Mouse (Mus musculus): Measurements from ENCODE around the gene Atp11c. TPM values are rescaled to one million over a fixed set of nuclear protein-coding genes. Genes with fewer than 3 reads are reported as not detected.
A peak's percentile ranks its signal among the peaks of the same experiment; 100 is the strongest.

The Atp11c gene
- 5.2 and 5.9 TPM in 2 replicates for polyA plus RNA-seq (2015; fragmentation: Nextera tagmentation; extraction: Ambion mirVana)

GRCm38 (mm10) chrX:60592598-60592997, at the start of gene Atp11c:
Gene Atp11c (minus strand): TSS chrX:60592698.
- WGBS: 86% methylated on average over 2 of the region's 2 CpGs
- no peak within 1 kb of the TSS for H3K4me3 ChIP-seq (replicated peaks)
- no peaks in the 10 kb centered on the region for H3K27me3 ChIP-seq (replicated peaks)
- H3K36me3 ChIP-seq: no peaks in the 10 kb centered on the region
- H3K4me2 ChIP-seq: no peak within 1 kb of the TSS
- no peak within 1 kb of the TSS for H3K9ac ChIP-seq
- ATAC-seq (ENCODE audit: insufficient read depth, low FRiP score, low read depth): no peak
- no peaks in the 10 kb centered on the region for H3K9me3 ChIP-seq
- no peak within 1 kb of the TSS for H3K27ac ChIP-seq
- no peaks in the 10 kb centered on the region for H3K4me1 ChIP-seq

- H3K9ac ChIP-seq: no peak overlapping the region
- ATAC-seq (ENCODE audit: insufficient read depth, low FRiP score, low read depth): no peak
- no peaks in the 10 kb centered on the region for H3K9me3 ChIP-seq
- no peak overlapping the region for H3K4me2 ChIP-seq
- WGBS: 36% methylated on average over 3 of the region's 3 CpGs
- H3K27me3 ChIP-seq (replicated peaks): no peaks in the 10 kb centered on the region
- no peak overlapping the region for H3K4me3 ChIP-seq (replicated peaks)
- no peaks in the 10 kb centered on the region for H3K36me3 ChIP-seq
- H3K27ac ChIP-seq: no peak overlapping the region
- no peaks in the 10 kb centered on the region for H3K4me1 ChIP-seq
Measured at GRCm38 (mm10) chrX:60609202-60609601, 16.7 kb upstream of the Atp11c start.

GRCm38 (mm10) chrX:60570539-60570938, 22.0 kb downstream of the Atp11c start:
- H3K36me3 ChIP-seq: no peaks in the 10 kb centered on the region
- no peak overlapping the region for H3K4me2 ChIP-seq
- no peaks in the 10 kb centered on the region for H3K4me1 ChIP-seq
- ATAC-seq (ENCODE audit: insufficient read depth, low FRiP score, low read depth): no peak
- H3K27ac ChIP-seq: no peak overlapping the region
- H3K27me3 ChIP-seq (replicated peaks): no peaks in the 10 kb centered on the region
- H3K4me3 ChIP-seq (replicated peaks): no peak overlapping the region
- H3K9me3 ChIP-seq: no peaks in the 10 kb centered on the region
- WGBS: 16% methylated on average over 1 of the region's 1 CpGs
- H3K9ac ChIP-seq: no peak overlapping the region

DNA sequence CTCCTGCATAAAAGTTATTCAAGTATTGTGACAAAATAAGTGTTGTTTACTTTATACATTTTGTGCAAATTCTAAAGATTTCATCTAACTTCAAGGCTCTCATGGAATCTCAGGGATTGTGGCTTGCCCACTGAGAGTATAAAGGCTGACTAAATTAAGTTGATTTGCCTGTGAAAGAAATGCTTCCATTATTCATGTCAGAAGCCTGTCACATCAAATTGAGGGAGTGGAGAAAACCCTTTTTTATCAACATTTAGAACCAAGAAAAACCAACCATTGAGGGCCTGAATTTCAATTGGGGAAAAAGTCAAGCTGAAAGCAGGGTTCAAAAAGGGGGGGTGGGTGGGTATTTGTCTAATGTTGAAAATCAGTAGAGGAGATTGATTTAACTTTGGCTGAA, 23.5 kb downstream of the Atp11c start:
- no peak for ATAC-seq (ENCODE audit: insufficient read depth, low FRiP score, low read depth)
- no peaks in the 10 kb centered on the region for H3K9me3 ChIP-seq
- no peaks in the 10 kb centered on the region for H3K36me3 ChIP-seq
- H3K4me3 ChIP-seq (replicated peaks): no peak overlapping the region
- no peak overlapping the region for H3K27ac ChIP-seq
- H3K27me3 ChIP-seq (replicated peaks): no peaks in the 10 kb centered on the region
- no peak overlapping the region for H3K4me2 ChIP-seq
- H3K4me1 ChIP-seq: no peaks in the 10 kb centered on the region
- H3K9ac ChIP-seq: no peak overlapping the region

DNA sequence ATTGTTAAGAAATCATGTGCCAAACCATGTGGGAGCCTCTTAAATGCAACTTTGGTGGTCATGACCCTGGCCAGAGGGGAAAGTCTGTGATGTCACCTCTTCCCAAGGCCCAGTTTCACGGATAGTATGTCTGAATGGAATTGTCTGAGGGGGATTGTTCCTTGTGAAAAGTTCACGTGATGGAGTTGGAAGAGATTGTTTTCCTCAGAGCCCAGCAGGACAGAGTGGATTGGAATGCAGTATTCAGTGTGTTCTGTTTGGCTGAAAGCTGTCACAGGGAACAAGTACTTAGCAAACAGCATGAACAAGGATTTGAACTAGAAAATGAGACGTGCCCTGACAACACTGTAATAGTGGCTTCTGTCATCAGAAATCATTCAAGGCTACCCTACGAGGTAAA, 37.3 kb downstream of the Atp11c start:
- no peaks in the 10 kb centered on the region for H3K27me3 ChIP-seq (replicated peaks)
- WGBS: 60% methylated on average over 4 of the region's 4 CpGs
- H3K4me1 ChIP-seq: no peaks in the 10 kb centered on the region
- no peak overlapping the region for H3K4me2 ChIP-seq
- no peaks in the 10 kb centered on the region for H3K9me3 ChIP-seq
- no peak overlapping the region for H3K4me3 ChIP-seq (replicated peaks)
- no peaks in the 10 kb centered on the region for H3K36me3 ChIP-seq
- H3K27ac ChIP-seq: no peak overlapping the region
- no peak for ATAC-seq (ENCODE audit: insufficient read depth, low FRiP score, low read depth)
- H3K9ac ChIP-seq: no peak overlapping the region

- H3K4me3 ChIP-seq (replicated peaks): peak overlapping the region; percentile 53
- no peaks in the 10 kb centered on the region for H3K4me1 ChIP-seq
- no peak overlapping the region for H3K9ac ChIP-seq
- 0 out of 2 replicates have a peak, but pooled peaks cover 7% of the 10 kb centered on the region for H3K27me3 ChIP-seq (replicated peaks)
- no peaks in the 10 kb centered on the region for H3K9me3 ChIP-seq
- H3K4me2 ChIP-seq: peak overlapping the region; percentile 61
- no peak overlapping the region for H3K27ac ChIP-seq
- peak; percentile 89 for ATAC-seq (ENCODE audit: insufficient read depth, low FRiP score, low read depth)
- WGBS: 24% methylated on average over 55 of the region's 113 CpGs
- no peaks in the 10 kb centered on the region for H3K36me3 ChIP-seq
Measured at GRCm38 (mm10) chrX:60547444-60548304, 44.8 kb downstream of the Atp11c start.

DNA sequence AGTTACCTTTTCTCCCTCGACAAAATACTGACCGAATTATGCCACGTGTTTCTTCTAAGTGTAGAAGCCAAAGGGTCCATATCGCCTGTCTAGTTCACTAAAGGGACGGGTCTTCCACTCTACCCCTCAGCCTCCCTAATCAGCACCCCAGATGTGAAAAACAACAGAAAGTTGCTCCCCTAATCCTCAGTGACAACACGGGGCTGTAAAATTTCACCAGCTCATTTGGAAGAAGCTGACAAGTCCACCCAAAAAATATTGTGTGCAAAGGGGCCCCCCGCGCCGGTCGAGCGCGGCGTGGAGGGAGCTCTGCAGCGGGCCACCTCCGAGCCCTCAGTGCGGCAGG, 45.4 kb downstream of the Atp11c start:
- 20% methylated on average over 16 of the region's 16 CpGs for WGBS
- Histone ChIP-seq H3K9ac (no peak overlapping the region), H3K9me3 (no peaks in the 10 kb centered on the region), H3K4me2 (peak overlapping the region; percentile 61), H3K27me3 (replicated peaks) (0 out of 2 replicates have a peak, but pooled peaks cover 7% of the 10 kb centered on the region), H3K4me3 (replicated peaks) (peak overlapping the region; percentile 53), H3K27ac (no peak overlapping the region), H3K36me3 (no peaks in the 10 kb centered on the region), H3K4me1 (no peaks in the 10 kb centered on the region)
- ATAC-seq (ENCODE audit: insufficient read depth, low FRiP score, low read depth): no peak

DNA sequence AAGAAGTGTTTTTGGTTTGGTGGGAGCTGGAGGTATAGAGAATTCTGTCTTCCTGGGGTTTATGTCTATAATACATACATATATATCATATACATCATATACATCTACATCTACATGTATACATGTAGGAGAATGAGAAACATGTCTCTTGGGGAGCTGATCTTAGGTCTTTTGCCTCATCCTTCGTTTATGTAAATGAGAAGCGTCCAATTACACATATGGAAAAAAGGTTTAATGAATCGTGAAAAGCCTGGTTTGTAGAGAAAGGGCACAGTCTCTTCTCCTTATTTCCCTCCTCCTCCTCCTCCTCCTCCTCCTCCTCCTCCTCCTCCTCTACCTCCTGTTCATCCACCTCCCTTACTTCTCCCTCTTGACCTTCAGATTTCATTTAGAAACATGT, 46.6 kb downstream of the Atp11c start:
- WGBS: 56% methylated on average over 3 of the region's 3 CpGs
- Histone ChIP-seq H3K27me3 (replicated peaks) (0 out of 2 replicates have a peak, but pooled peaks cover 7% of the 10 kb centered on the region), H3K9ac (no peak overlapping the region), H3K9me3 (no peaks in the 10 kb centered on the region), H3K4me3 (replicated peaks) (no peak overlapping the region), H3K27ac (no peak overlapping the region), H3K4me1 (no peaks in the 10 kb centered on the region), H3K4me2 (no peak overlapping the region), H3K36me3 (no peaks in the 10 kb centered on the region)
- no peak for ATAC-seq (ENCODE audit: insufficient read depth, low FRiP score, low read depth)

GRCm38 (mm10) chrX:60545444-60545843, 47.1 kb downstream of the Atp11c start:
- no peaks in the 10 kb centered on the region for H3K36me3 ChIP-seq
- no peak for ATAC-seq (ENCODE audit: insufficient read depth, low FRiP score, low read depth)
- H3K4me1 ChIP-seq: no peaks in the 10 kb centered on the region
- 0 out of 2 replicates have a peak, but pooled peaks cover 7% of the 10 kb centered on the region for H3K27me3 ChIP-seq (replicated peaks)
- H3K9me3 ChIP-seq: no peaks in the 10 kb centered on the region
- 57% methylated on average over 1 of the region's 1 CpGs for WGBS
- no peak overlapping the region for H3K4me3 ChIP-seq (replicated peaks)
- no peak overlapping the region for H3K9ac ChIP-seq
- H3K27ac ChIP-seq: no peak overlapping the region
- H3K4me2 ChIP-seq: no peak overlapping the region

DNA sequence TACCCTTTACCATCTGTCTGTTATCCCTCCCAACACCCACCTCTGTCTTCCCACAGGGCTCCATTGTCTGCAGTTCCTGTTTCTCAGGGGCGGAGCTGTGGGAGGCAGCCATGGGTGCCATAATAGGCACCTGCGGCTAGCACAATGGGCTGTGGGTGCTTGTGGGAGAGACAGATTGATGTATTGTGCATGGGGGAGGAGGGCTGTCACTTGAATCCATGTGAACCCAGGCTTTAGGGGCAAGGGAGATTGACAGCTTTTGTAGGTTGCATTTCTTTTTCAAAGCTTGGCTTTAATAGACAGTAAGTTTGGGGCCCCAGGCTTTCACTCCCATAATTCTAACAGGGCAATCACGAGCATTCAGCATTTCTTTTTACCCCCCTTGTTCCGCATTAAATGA, 48.4 kb downstream of the Atp11c start:
- no peak for ATAC-seq (ENCODE audit: insufficient read depth, low FRiP score, low read depth)
- no peak overlapping the region for H3K27ac ChIP-seq
- no peak overlapping the region for H3K9ac ChIP-seq
- no peak overlapping the region for H3K4me3 ChIP-seq (replicated peaks)
- H3K4me1 ChIP-seq: no peaks in the 10 kb centered on the region
- H3K9me3 ChIP-seq: no peaks in the 10 kb centered on the region
- H3K27me3 ChIP-seq (replicated peaks): 0 out of 2 replicates have a peak, but pooled peaks cover 7% of the 10 kb centered on the region
- H3K4me2 ChIP-seq: no peak overlapping the region
- WGBS: 47% methylated on average over 4 of the region's 4 CpGs
- no peaks in the 10 kb centered on the region for H3K36me3 ChIP-seq

DNA sequence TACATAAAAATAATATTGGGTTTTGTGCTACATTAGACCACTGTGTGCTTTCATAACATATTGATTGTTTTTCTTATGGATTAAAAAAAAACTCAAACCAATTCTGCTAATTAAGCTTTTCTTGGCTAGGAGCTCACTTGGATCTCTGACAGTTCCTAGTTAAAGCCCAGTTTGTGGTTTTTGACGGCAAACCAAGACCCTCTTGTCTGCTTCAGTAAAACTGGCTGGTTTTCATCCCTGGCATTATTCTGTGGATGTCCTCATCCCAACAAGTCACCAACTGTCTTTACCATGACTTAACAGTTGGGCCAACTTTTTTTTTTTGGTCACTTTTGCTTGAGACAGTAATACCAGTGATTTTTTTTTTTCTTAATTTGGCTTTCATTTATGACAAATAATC, 49.6 kb downstream of the Atp11c start:
- Histone ChIP-seq H3K4me2 (no peak overlapping the region), H3K4me1 (no peaks in the 10 kb centered on the region), H3K27me3 (replicated peaks) (no peaks in the 10 kb centered on the region), H3K4me3 (replicated peaks) (no peak overlapping the region), H3K9ac (no peak overlapping the region), H3K36me3 (no peaks in the 10 kb centered on the region), H3K27ac (no peak overlapping the region), H3K9me3 (no peaks in the 10 kb centered on the region)
- WGBS: 68% methylated on average over 1 of the region's 1 CpGs
- no peak for ATAC-seq (ENCODE audit: insufficient read depth, low FRiP score, low read depth)

DNA sequence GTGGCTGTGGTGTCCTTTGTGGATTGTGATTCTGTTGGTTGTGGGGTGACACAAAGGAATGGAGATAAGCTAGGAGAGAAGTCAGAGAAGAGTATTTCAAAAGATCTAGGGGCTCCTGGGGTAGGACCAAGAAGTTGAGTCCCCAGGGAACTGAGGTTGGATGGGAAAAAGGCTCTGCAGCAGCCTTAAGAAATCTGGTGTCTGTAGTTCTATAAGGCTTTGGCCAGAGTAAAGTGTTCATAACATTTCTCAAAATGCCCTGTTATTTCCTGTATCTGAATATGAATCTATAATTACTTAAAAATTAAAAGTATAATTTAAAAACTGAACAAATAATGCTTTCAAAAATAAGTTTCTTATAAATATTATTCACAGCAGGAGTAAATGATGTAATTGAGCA, 53.3 kb downstream of the Atp11c start, which contains the start of gene Gm7073:
Gene Gm7073 (minus strand): TSS at position 101 of the 400 bp plus-strand sequence.
- H3K4me3 ChIP-seq (replicated peaks): no peak within 1 kb of the TSS
- no peaks in the 10 kb centered on the region for H3K27me3 ChIP-seq (replicated peaks)
- no peaks in the 10 kb centered on the region for H3K36me3 ChIP-seq
- no peaks in the 10 kb centered on the region for H3K9me3 ChIP-seq
- no peak within 1 kb of the TSS for H3K27ac ChIP-seq
- H3K4me2 ChIP-seq: no peak within 1 kb of the TSS
- H3K9ac ChIP-seq: no peak within 1 kb of the TSS
- no peak for ATAC-seq (ENCODE audit: insufficient read depth, low FRiP score, low read depth)
- H3K4me1 ChIP-seq: no peaks in the 10 kb centered on the region
